Mouse (Mus musculus): ENCODE measurements at regions not wholly inside any gene's neighbourhood (a gene's known extent, or its start where the extent isn't known, plus 50 kb on each side); places are given as distances from the start of the nearest gene placed in this dataset.

DNA sequence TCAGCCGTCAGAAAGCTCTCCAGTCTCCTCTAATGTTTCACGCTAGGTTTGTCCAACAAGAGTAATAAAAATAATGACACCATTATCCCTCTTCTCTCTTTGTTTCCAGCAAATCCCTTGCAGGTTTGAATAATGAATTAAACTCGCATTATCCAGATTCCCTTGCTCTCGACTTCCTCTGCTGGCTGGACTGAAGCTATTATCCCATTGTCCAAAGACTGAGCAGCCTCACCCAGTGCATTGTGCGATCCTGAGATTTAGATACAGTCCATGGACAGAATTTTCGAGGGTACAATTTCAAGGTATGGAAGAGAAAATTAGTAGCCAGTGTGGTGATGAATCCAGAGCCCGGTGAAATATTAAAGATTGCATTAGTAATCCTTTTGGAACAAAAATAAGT, 270.3 kb downstream of the En1 start:
- ATAC-seq: no peak
- WGBS: 24% methylated on average over 7 of the region's 7 CpGs
- DNase-seq: peak; percentile 6

DNA sequence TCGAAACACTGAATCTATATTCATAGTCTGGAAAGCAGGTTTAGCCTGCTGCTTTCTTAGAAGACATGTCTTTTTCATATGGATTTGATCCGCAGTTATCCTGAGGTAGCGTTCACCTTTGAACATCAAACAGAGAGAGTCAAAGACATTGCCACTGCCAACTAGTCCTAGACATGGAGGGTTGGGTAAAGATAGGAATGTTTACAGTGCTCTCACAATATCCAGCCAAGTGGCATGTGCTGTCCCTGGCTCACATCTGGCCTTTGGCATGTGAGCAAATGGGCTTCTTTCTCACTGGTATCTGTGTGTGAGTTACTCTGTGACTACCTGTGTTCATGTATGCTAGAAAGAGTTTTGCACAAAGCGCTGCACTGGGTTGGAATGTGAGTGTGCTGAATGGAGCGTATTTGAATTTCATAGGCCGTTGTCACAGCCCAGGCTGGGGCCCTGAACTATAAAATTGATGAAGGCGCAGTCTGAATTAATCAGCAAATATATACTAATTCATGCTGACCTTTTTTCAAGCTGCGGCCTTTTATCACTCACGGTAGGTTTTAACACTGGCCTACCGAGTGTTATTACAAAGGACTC, 280.8 kb downstream of the En1 start:
- Histone ChIP-seq H3K9me3 (ENCODE audit: low read length) (no peaks in the 10 kb centered on the region), H3K9ac (no peak overlapping the region), H3K27me3 (ENCODE audit: insufficient read depth, low read length) (no peaks in the 10 kb centered on the region), H3K4me1 (ENCODE audit: insufficient read depth) (0 out of 2 replicates have a peak, but pooled peaks cover 8% of the 10 kb centered on the region), H3K4me3 (ENCODE audit: low read depth, low read length) (no peak overlapping the region), H3K4me2 (ENCODE audit: low read depth) (no peak overlapping the region), H3K36me3 (ENCODE audit: insufficient read depth) (no peaks in the 10 kb centered on the region), H3K27ac (ENCODE audit: low read depth, low read length) (no peak overlapping the region)
- 42% methylated on average over 10 of the region's 10 CpGs for WGBS
- no peak for TF ChIP-seq CTCF (IDR thresholded peaks at IDR 0.05; ENCODE audit: low read depth)
- DNase-seq: peak; percentile 4
- no peak for ATAC-seq

More for the DNA sequence above, 270.3 kb downstream of the En1 start:
- Histone ChIP-seq H3K9me3 (ENCODE audit: low read length) (no peaks in the 10 kb centered on the region), H3K4me1 (ENCODE audit: insufficient read depth) (no peaks in the 10 kb centered on the region), H3K27ac (ENCODE audit: low read depth, low read length) (no peak overlapping the region), H3K9ac (no peak overlapping the region), H3K4me2 (ENCODE audit: low read depth) (no peak overlapping the region), H3K4me3 (ENCODE audit: low read depth, low read length) (no peak overlapping the region), H3K27me3 (ENCODE audit: insufficient read depth, low read length) (no peaks in the 10 kb centered on the region), H3K36me3 (ENCODE audit: insufficient read depth) (no peaks in the 10 kb centered on the region)
- peak; percentile 49 for TF ChIP-seq CTCF (IDR thresholded peaks at IDR 0.05; ENCODE audit: low read depth)

DNA sequence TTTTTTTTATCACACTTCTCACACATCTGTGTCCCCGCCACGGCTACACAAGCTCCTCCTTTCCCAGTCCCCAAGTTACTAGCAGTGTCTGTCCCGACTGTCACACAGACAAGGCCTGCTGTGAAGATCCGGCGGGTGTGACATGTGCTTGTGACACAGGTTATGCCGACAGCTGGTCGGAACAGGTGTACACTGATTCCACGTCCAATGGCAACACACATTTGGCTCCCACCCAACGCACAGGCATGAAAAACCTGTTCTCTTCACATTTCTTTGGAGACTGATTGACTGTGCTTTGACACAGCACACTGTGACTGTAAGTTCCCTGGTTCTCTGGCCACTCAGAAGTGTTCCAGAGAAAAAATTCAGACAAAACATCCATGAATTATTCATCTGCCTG, 281.4 kb downstream of the En1 start:
- H3K36me3 ChIP-seq (ENCODE audit: insufficient read depth): no peaks in the 10 kb centered on the region
- ATAC-seq (peak; percentile 56), DNase-seq (peak; percentile 59)
- WGBS: 17% methylated on average over 9 of the region's 9 CpGs
- 0 out of 2 replicates have a peak, but pooled peaks cover 8% of the 10 kb centered on the region for H3K4me1 ChIP-seq (ENCODE audit: insufficient read depth)
- H3K9me3 ChIP-seq (ENCODE audit: low read length): no peaks in the 10 kb centered on the region
- H3K27ac ChIP-seq (ENCODE audit: low read depth, low read length): no peak overlapping the region
- no peaks in the 10 kb centered on the region for H3K27me3 ChIP-seq (ENCODE audit: insufficient read depth, low read length)
- no peak overlapping the region for H3K4me2 ChIP-seq (ENCODE audit: low read depth)
- no peak overlapping the region for H3K4me3 ChIP-seq (ENCODE audit: low read depth, low read length)
- H3K9ac ChIP-seq: no peak overlapping the region
- no peak for TF ChIP-seq CTCF (IDR thresholded peaks at IDR 0.05; ENCODE audit: low read depth)

DNA sequence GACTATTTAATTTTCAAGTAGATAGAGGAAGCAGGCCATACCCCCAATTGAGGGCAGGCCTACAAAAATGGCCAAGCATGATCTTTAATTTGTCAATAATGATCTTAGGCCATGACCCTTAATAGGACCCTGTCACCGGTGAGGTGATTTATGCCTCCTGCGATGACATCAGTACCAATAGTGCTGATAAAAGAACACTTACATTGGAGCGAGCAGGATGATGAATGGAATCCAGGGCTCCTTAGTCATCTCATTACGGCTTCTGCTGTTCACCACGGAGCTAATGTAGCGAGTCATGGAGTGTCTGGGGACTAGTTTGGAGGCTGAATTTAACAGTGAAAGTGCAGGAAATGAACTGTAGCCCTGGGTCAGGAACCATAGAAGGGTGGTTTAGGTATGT, 308.6 kb downstream of the En1 start:
- ATAC-seq (no peak), DNase-seq (no peak)
- Histone ChIP-seq H3K4me3 (ENCODE audit: low read depth, low read length) (no peak overlapping the region), H3K9me3 (ENCODE audit: low read length) (no peaks in the 10 kb centered on the region), H3K9ac (no peak overlapping the region), H3K4me2 (ENCODE audit: low read depth) (no peak overlapping the region), H3K27me3 (ENCODE audit: insufficient read depth, low read length) (no peaks in the 10 kb centered on the region), H3K36me3 (ENCODE audit: insufficient read depth) (no peaks in the 10 kb centered on the region), H3K4me1 (ENCODE audit: insufficient read depth) (peaks cover 3% of the 10 kb centered on the region; the same call in 1 of the 2 replicates), H3K27ac (ENCODE audit: low read depth, low read length) (no peak overlapping the region)
- WGBS: 69% methylated on average over 6 of the region's 6 CpGs
- no peak for TF ChIP-seq CTCF (IDR thresholded peaks at IDR 0.05; ENCODE audit: low read depth)

DNA sequence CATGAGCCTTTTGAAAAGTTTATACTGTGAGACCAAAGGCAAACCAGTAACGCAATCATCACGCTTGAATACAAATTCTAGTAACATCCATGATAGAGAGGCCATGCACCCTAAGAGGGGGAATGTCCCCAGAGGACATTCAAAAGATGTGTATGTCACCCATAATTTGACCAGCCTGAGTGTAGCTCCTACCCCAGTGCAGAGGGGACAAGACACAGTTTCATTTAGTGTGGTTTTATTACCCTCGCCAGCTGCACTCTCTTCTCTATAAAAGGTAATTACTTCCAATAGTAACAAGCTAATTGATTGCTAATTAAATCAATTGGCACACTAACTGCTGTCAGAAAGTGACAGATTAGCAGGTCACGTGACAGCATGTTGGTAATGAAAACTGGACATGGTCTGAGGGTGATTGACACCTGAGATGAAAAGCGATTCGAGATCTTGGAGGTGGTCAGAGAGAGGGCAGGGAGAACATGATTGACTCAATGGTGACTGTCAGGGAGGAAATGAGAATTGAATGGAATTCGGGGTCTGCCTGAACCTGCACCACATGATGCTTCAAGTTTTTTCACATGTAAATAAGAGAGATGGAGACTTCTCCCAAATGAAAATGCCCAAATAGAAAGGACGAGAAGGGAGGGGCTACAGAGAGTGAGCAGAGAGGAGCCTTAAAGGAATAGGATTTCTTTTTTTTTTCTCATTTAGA, 309.9 kb downstream of the En1 start:
- no peak for TF ChIP-seq CTCF (IDR thresholded peaks at IDR 0.05; ENCODE audit: low read depth)
- DNase-seq: no peak
- ATAC-seq: no peak; the same call in 1 of the 2 replicates

DNA sequence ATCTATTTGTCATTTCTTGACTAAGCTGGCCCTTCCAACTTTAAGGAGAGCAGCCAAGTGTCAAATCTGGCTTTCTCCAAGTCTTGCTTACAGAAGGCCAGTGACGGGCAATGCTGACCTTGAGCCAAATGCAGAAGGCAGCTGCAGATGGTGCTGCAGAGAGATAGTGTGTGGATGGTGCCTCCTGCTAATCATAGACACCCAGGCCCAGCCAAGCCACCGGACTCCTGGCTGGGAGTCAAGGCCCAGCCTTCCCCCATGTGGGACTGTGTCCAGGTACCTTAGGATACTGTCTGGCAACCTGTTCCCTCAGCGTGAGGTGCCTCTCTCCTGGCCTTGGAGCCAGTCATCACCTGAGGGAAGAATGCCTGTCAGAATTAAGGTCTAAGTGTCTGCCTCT, 319.3 kb downstream of the En1 start:
- H3K27ac ChIP-seq (ENCODE audit: low read depth, low read length): no peak overlapping the region
- DNase-seq (no peak), ATAC-seq (no peak)

More for the DNA sequence above, 309.9 kb downstream of the En1 start:
- no peak overlapping the region for H3K4me2 ChIP-seq (ENCODE audit: low read depth)
- no peaks in the 10 kb centered on the region for H3K27me3 ChIP-seq (ENCODE audit: insufficient read depth, low read length)
- H3K4me3 ChIP-seq (ENCODE audit: low read depth, low read length): no peak overlapping the region
- H3K36me3 ChIP-seq (ENCODE audit: insufficient read depth): no peaks in the 10 kb centered on the region
- peaks cover 3% of the 10 kb centered on the region; the same call in 1 of the 2 replicates for H3K4me1 ChIP-seq (ENCODE audit: insufficient read depth)
- WGBS: 22% methylated on average over 8 of the region's 8 CpGs
- H3K9ac ChIP-seq: no peak overlapping the region
- H3K27ac ChIP-seq (ENCODE audit: low read depth, low read length): no peak overlapping the region
- no peaks in the 10 kb centered on the region for H3K9me3 ChIP-seq (ENCODE audit: low read length)

DNA sequence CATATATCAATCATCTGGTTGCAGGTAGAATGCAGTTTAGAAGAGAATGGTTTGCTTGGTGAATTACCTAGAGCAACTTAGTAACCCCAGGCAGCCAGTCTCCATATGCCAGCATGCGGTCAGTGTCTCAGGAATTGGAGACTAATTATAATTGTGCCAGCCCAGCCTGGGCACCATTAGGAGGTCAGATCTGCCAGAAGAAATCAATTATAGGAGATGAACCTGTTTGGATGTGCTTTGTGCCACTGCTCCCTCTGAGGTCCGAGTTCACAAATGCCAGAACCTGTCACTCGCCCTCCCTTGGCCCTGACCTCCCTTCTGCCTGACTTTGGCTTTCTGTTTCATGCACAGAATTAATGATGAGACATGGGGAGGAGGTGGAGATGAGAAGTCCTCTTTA, 323.1 kb downstream of the En1 start:
- no peak for DNase-seq
- no peak overlapping the region for H3K27ac ChIP-seq (ENCODE audit: low read depth, low read length)
- no peak for ATAC-seq
- no peaks in the 10 kb centered on the region for H3K4me1 ChIP-seq (ENCODE audit: insufficient read depth)
- H3K9ac ChIP-seq: no peak overlapping the region
- no peaks in the 10 kb centered on the region for H3K27me3 ChIP-seq (ENCODE audit: insufficient read depth, low read length)
- no peak for TF ChIP-seq CTCF (IDR thresholded peaks at IDR 0.05; ENCODE audit: low read depth)
- H3K36me3 ChIP-seq (ENCODE audit: insufficient read depth): no peaks in the 10 kb centered on the region
- no peaks in the 10 kb centered on the region for H3K9me3 ChIP-seq (ENCODE audit: low read length)
- 71% methylated on average over 3 of the region's 3 CpGs for WGBS
- no peak overlapping the region for H3K4me3 ChIP-seq (ENCODE audit: low read depth, low read length)
- H3K4me2 ChIP-seq (ENCODE audit: low read depth): no peak overlapping the region

More for the DNA sequence above, 319.3 kb downstream of the En1 start:
- Histone ChIP-seq H3K9me3 (ENCODE audit: low read length) (no peaks in the 10 kb centered on the region), H3K4me3 (ENCODE audit: low read depth, low read length) (no peak overlapping the region), H3K4me1 (ENCODE audit: insufficient read depth) (no peaks in the 10 kb centered on the region), H3K4me2 (ENCODE audit: low read depth) (no peak overlapping the region), H3K36me3 (ENCODE audit: insufficient read depth) (no peaks in the 10 kb centered on the region), H3K9ac (no peak overlapping the region), H3K27me3 (ENCODE audit: insufficient read depth, low read length) (no peaks in the 10 kb centered on the region)
- WGBS: 70% methylated on average over 3 of the region's 3 CpGs
- no peak for TF ChIP-seq CTCF (IDR thresholded peaks at IDR 0.05; ENCODE audit: low read depth)
